Mouse (Mus musculus) heart, adult 2 months (tissue): Measurements from ENCODE around the gene Gm4553. TPM values are rescaled to one million over a fixed set of nuclear protein-coding genes. Genes with fewer than 3 reads are reported as not detected.
A peak's percentile ranks its signal among the peaks of the same experiment; 100 is the strongest.
"Not testable (repeated sequence)": the region's sequence is repeated elsewhere in the genome, so short reads cannot be mapped to it uniquely, and the experiment has no call there.

Experiments
- DNase-seq, 2 experiments: peaks; one replicate each; pipeline ENCODE4 v3.0.0; 2021
- H3K27ac ChIP-seq: fragments of 200-600 bp; 2 replicates; pipeline ENCODE4 v1.8.1; 2022
- H3K27me3 ChIP-seq: fragments of 200-500 bp; 2 replicates; pipeline ENCODE4 v1.6.1; 2012; ENCODE audit warnings: mild to moderate bottlenecking, low read length, inconsistent platforms, mixed read lengths; ENCODE audit not compliant: control insufficient read depth, insufficient read depth
- H3K36me3 ChIP-seq: fragments of 200-500 bp; 2 replicates; pipeline ENCODE4 v1.6.1; 2012; ENCODE audit warnings: low read length, inconsistent platforms; ENCODE audit not compliant: control insufficient read depth, insufficient read depth
- H3K4me1 ChIP-seq: fragments of 200-500 bp; 2 replicates; pipeline ENCODE4 v1.6.1; 2011; ENCODE audit warnings: low read length; ENCODE audit not compliant: control insufficient read depth, insufficient read depth
- H3K4me3 ChIP-seq: fragments of 200-600 bp; 2 replicates; pipeline ENCODE4 v1.8.1; 2022
- H3K79me2 ChIP-seq: fragments of 200-500 bp; replicated peaks from 2 replicates; pipeline ENCODE4 v1.6.1; 2012; ENCODE audit warnings: mild to moderate bottlenecking, inconsistent platforms, low read length, moderate library complexity, mixed read lengths; ENCODE audit not compliant: control insufficient read depth, insufficient read depth
- H3K9ac ChIP-seq: fragments of 200-500 bp; 2 replicates; pipeline ENCODE4 v1.6.1; 2012; ENCODE audit warnings: low read depth, mild to moderate bottlenecking, control low read depth, inconsistent platforms, low read length, mixed read lengths
- CTCF ChIP-seq: fragments of 200-600 bp; IDR thresholded peaks from 2 replicates; pipeline ENCODE4 v1.8.1; 2022; ENCODE audit warnings: antibody characterized with exemption, mild to moderate bottlenecking, moderate library complexity
- EP300 ChIP-seq: fragments of 200-500 bp; IDR thresholded peaks from 2 replicates; pipeline ENCODE4 v1.6.1; 2011; ENCODE audit warnings: low read depth, low read length, control low read depth; ENCODE audit not compliant: insufficient read depth
- POLR2A ChIP-seq: fragments of 200-500 bp; IDR thresholded peaks from 2 replicates; pipeline ENCODE4 v1.6.1; 2011; ENCODE audit warnings: mild to moderate bottlenecking, low read depth, low read length, control low read depth; ENCODE audit not compliant: insufficient read depth
- WGBS: fragments of 180-500 bp; shearing (Covaris S2); methylation state at CpG from one replicate; pipeline ENCODE4 v1.1.7; 2018; 5-methylcytosine and 5-hydroxymethylcytosine counted together
- intact Hi-C: fragments of 180-260 bp; cut with DNase I; formaldehyde crosslinking; loops from one replicate; pipeline ENCODE4 v1.15.1; 2025
- polyA plus RNA-seq: library from polyadenylated mRNA; depleted of rRNA; stranded (reverse); fragments of >200 nt; gene quantifications from 2 replicates; pipeline ENCODE4 v1.2.3, GENCODE M21; 2012; rRNA removed
- total RNA-seq, 2 experiments: library from RNA; stranded (reverse); gene quantifications; 2 replicates each; pipeline ENCODE4 v1.2.3; 2021

The Gm4553 gene
- total and polyA plus RNA-seq, 3 experiments, result not detected

DNA sequence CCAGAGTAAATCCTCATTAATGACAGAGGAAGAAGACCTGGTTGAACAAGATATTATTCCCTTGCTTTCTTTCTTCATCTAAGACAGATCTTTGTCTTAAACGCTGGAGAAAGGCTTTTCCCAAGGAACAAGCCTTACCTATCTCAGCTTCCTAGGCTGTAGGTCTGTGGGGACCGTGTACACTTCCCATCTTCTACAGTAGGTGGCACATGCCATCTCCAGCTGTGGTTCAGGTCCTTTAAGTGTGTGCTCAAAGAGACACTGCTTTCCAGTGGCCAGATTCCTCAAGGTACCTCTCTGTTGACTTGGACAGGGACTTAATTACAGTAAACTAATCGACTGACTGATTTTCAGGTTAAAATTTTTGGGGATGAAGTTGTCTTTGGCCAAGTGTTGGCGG lies 36.7 kb downstream of the Gm4553 start:
- TF ChIP-seq POLR2A (no peak), EP300 (no peak), CTCF (no peak)
- Histone ChIP-seq H3K4me1 (no peaks in the 10 kb centered on the region), H3K27me3 (no peaks in the 10 kb centered on the region), H3K36me3 (no peaks in the 10 kb centered on the region), H3K4me3 (no peak overlapping the region), H3K9ac (no peak overlapping the region), H3K79me2 (no peaks in the 10 kb centered on the region), H3K27ac (no peak overlapping the region)
- no peak for DNase-seq
- intact Hi-C loops, result no loop called here
- 60% methylated on average over 4 of the region's 4 CpGs for WGBS

DNA sequence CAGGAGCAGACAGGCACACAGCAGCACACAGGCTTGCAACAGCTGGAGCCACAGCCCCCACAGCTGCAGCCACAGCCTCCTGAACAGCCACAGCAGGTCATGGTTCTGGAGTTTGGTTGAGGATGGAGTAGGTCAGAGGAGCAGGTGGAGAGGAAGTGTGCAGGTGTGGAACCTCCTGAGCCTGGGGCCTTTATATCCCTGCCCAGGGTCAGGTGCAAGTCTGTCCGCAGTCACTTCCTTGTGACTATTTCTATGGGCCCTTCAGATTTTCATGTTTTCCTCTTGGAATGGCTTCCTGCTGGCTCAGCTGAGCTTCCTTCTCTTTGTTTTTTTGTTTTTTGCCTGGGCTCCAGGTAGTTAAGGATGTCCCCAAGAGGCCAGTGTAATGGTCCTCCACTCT lies 44.9 kb downstream of the Gm4553 start, which contains the start of gene Gm45618:
Gm45618 (minus strand) TSS at position 101 of the 400 bp plus-strand sequence.
- DNase-seq, H3K9ac ChIP-seq, H3K36me3 ChIP-seq, intact Hi-C loops, H3K4me3 ChIP-seq, H3K27ac ChIP-seq, H3K4me1 ChIP-seq, H3K79me2 ChIP-seq, H3K27me3 ChIP-seq: not testable (repeated sequence)
- WGBS, result 60% methylated on average over 1 of the region's 1 CpGs

DNA sequence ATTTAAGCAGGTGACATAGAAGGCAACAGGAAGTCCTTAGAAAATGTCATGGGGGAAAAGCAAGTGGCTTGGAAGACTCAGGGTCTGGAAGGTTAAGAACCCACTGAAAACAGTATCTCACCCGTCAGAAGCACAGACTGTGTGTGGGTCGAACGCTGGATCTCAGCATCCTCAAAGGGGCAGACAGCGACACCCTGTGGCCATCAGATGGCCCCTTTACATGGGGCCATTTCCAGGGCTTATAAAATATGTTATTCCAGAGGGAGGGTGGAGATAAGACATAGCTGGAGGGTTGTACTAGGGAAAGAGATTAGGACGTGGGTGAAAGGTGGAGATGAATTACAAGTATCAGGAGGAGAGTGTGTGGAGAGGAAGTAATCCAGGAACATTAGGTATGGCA lies 45.9 kb downstream of the Gm4553 start:
- H3K36me3 ChIP-seq, result no peaks in the 10 kb centered on the region
- no peaks in the 10 kb centered on the region for H3K4me1 ChIP-seq
- H3K79me2 ChIP-seq, result no peaks in the 10 kb centered on the region
- no peaks in the 10 kb centered on the region for H3K27me3 ChIP-seq
- H3K9ac ChIP-seq, result no peak overlapping the region
- intact Hi-C loops, result no loop called here
- H3K4me3 ChIP-seq, result no peak overlapping the region
- 11% methylated on average over 5 of the region's 5 CpGs for WGBS
- DNase-seq, result no peak
- H3K27ac ChIP-seq, result no peak overlapping the region
- TF ChIP-seq EP300 (no peak), CTCF (peak; percentile 62), POLR2A (no peak)

Other genes starting within 250 kb of the Gm4553 start
- gene Tollip, start 247.2 kb downstream of the Gm4553 start, total RNA-seq, result 10 to 100 TPM; 50.2 to 54.2 TPM
- 66.3 and 95.4 TPM in 2 replicates for gene Tollip, start 247.2 kb downstream of the Gm4553 start, polyA plus RNA-seq
- under 1 TPM; 0.07 to 0.18 TPM for gene Brsk2, start 216.0 kb downstream of the Gm4553 start, total RNA-seq
- 0.20 and 0.23 TPM in 2 replicates for gene Brsk2, start 216.0 kb downstream of the Gm4553 start, polyA plus RNA-seq
- gene Mob2, start 104.7 kb downstream of the Gm4553 start, total RNA-seq, result 10 to 100 TPM; 41.9 to 44.5 TPM
- 44.8 and 58.9 TPM in 2 replicates for gene Mob2, start 104.7 kb downstream of the Gm4553 start, polyA plus RNA-seq
- gene Dusp8, start 69.9 kb downstream of the Gm4553 start, total RNA-seq, result 10 to 100 TPM; 37.4 to 43.2 TPM
- gene Dusp8, start 69.9 kb downstream of the Gm4553 start, polyA plus RNA-seq, result 31.4 and 38.4 TPM in 2 replicates
- not detected for gene Gm45618, start 45.0 kb downstream of the Gm4553 start, total RNA-seq
- not detected in 2 replicates for gene Gm45618, start 45.0 kb downstream of the Gm4553 start, polyA plus RNA-seq
- not detected for gene Gm39115, start 29.7 kb downstream of the Gm4553 start, total RNA-seq
- not detected in 2 replicates for gene Gm39115, start 29.7 kb downstream of the Gm4553 start, polyA plus RNA-seq
- not detected for gene Gm45337, start 21.1 kb downstream of the Gm4553 start, total RNA-seq
- not detected in 2 replicates for gene Gm45337, start 21.1 kb downstream of the Gm4553 start, polyA plus RNA-seq
- gene Gm29735, start 8.6 kb downstream of the Gm4553 start, total RNA-seq, result not detected
- gene Gm29735, start 8.6 kb downstream of the Gm4553 start, polyA plus RNA-seq, result not detected in 2 replicates
- not detected for gene Krtap5-2, start 10.3 kb upstream of the Gm4553 start, total RNA-seq
- not detected in 2 replicates for gene Krtap5-2, start 10.3 kb upstream of the Gm4553 start, polyA plus RNA-seq
- not detected for gene Gm10153, start 24.6 kb upstream of the Gm4553 start, total RNA-seq
- gene Gm10153, start 24.6 kb upstream of the Gm4553 start, polyA plus RNA-seq, result not detected in 2 replicates
- gene Krtap5-3, start 35.6 kb upstream of the Gm4553 start, total RNA-seq, result not detected
- not detected in 2 replicates for gene Krtap5-3, start 35.6 kb upstream of the Gm4553 start, polyA plus RNA-seq
- not detected for gene Gm7579, start 46.1 kb upstream of the Gm4553 start, total RNA-seq
- gene Gm7579, start 46.1 kb upstream of the Gm4553 start, polyA plus RNA-seq, result not detected in 2 replicates
- gene Krtap5-5, start 64.2 kb upstream of the Gm4553 start, total RNA-seq, result not detected
- not detected in 2 replicates for gene Krtap5-5, start 64.2 kb upstream of the Gm4553 start, polyA plus RNA-seq
- gene Gm40460, start 75.3 kb upstream of the Gm4553 start, total RNA-seq, result not detected
- not detected in 2 replicates for gene Gm40460, start 75.3 kb upstream of the Gm4553 start, polyA plus RNA-seq
- not detected for gene Gm2431, start 92.6 kb upstream of the Gm4553 start, total RNA-seq
- gene Gm2431, start 92.6 kb upstream of the Gm4553 start, polyA plus RNA-seq, result not detected in 2 replicates
- not detected for gene Gm4559, start 108.6 kb upstream of the Gm4553 start, total RNA-seq
- not detected in 2 replicates for gene Gm4559, start 108.6 kb upstream of the Gm4553 start, polyA plus RNA-seq
- gene Krtap5-1, start 131.4 kb upstream of the Gm4553 start, total RNA-seq, result not detected
- gene Krtap5-1, start 131.4 kb upstream of the Gm4553 start, polyA plus RNA-seq, result not detected in 2 replicates
- gene Krtap5-4, start 137.8 kb upstream of the Gm4553 start, total RNA-seq, result not detected
- gene Krtap5-4, start 137.8 kb upstream of the Gm4553 start, polyA plus RNA-seq, result not detected in 2 replicates
- gene Ifitm10, start 208.0 kb upstream of the Gm4553 start, total RNA-seq, result 1 to 10 TPM; 2.2 to 3.6 TPM
- 4.9 and 6.4 TPM in 2 replicates for gene Ifitm10, start 208.0 kb upstream of the Gm4553 start, polyA plus RNA-seq
- gene Gm49369, start 216.9 kb upstream of the Gm4553 start, total RNA-seq, result 1 to 10 TPM; 3.5 to 4.9 TPM
- gene Gm49369, start 216.9 kb upstream of the Gm4553 start, polyA plus RNA-seq, result 0.23 TPM in 1 of 2 replicates, not detected in the other
- 100 to 1,000 TPM; 883 to 991 TPM for gene Ctsd, start 222.3 kb upstream of the Gm4553 start, total RNA-seq
- gene Ctsd, start 222.3 kb upstream of the Gm4553 start, polyA plus RNA-seq, result 1,120 and 1,462 TPM in 2 replicates